Mouse (Mus musculus) spleen, adult 12 weeks (tissue): Measurements from ENCODE around the gene Ier3.

Experiments used
- DNase-seq: peaks from one replicate; pipeline ENCODE4 v3.0.0; 2022; ENCODE audit warnings: low spot score

The Ier3 gene

GRCm38 (mm10) chr17:35810900-35811648 is 10.4 kb upstream of the Ier3 start:
- DNase-seq: no peak

GRCm38 (mm10) chr17:35812307-35812706 is 9.2 kb upstream of the Ier3 start:
- DNase-seq: no peak

- no peak for DNase-seq
Measured at GRCm38 (mm10) chr17:35812736-35813135, 8.7 kb upstream of the Ier3 start.

- no peak for DNase-seq
Measured at GRCm38 (mm10) chr17:35813245-35813647, 8.2 kb upstream of the Ier3 start.

- DNase-seq: no peak
Measured at GRCm38 (mm10) chr17:35813653-35814052, 7.8 kb upstream of the Ier3 start.

- DNase-seq: no peak
Measured at GRCm38 (mm10) chr17:35814678-35815077, 6.8 kb upstream of the Ier3 start.

GRCm38 (mm10) chr17:35815836-35816235 is 5.6 kb upstream of the Ier3 start:
- DNase-seq: no peak

GRCm38 (mm10) chr17:35816686-35817085 is 4.8 kb upstream of the Ier3 start:
- DNase-seq: no peak

- no peak for DNase-seq
Measured at GRCm38 (mm10) chr17:35817226-35817625, 4.3 kb upstream of the Ier3 start.

GRCm38 (mm10) chr17:35820111-35820510 is 1.4 kb upstream of the Ier3 start:
- no peak for DNase-seq

GRCm38 (mm10) chr17:35822564-35822963 is 1.1 kb downstream of the Ier3 start:
- DNase-seq: no peak

- DNase-seq: peak; percentile 67
Measured at GRCm38 (mm10) chr17:35822964-35823937, 1.8 kb downstream of the Ier3 start, which contains the start of gene Flot1. TSS of gene Flot1 (plus strand) at chr17:35823230.

GRCm38 (mm10) chr17:35824402-35824801 is 2.9 kb downstream of the Ier3 start:
- DNase-seq: no peak

- DNase-seq: no peak
Measured at GRCm38 (mm10) chr17:35825109-35825850, 3.8 kb downstream of the Ier3 start.

- DNase-seq: peak; percentile 79
Measured at GRCm38 (mm10) chr17:35829737-35830136, 8.3 kb downstream of the Ier3 start.

- DNase-seq: no peak
Measured at GRCm38 (mm10) chr17:35832400-35833238, 11.1 kb downstream of the Ier3 start.

GRCm38 (mm10) chr17:35833239-35833751 is 11.8 kb downstream of the Ier3 start:
- DNase-seq: no peak

- no peak for DNase-seq
Measured at GRCm38 (mm10) chr17:35833894-35834293, 12.4 kb downstream of the Ier3 start.

GRCm38 (mm10) chr17:35834696-35835422 is 13.4 kb downstream of the Ier3 start:
- no peak for DNase-seq

- no peak for DNase-seq
Measured at GRCm38 (mm10) chr17:35835424-35836140, 14.1 kb downstream of the Ier3 start.
